Mouse (Mus musculus): Measurements from ENCODE around the gene Ccnb2. TPM values are rescaled to one million over a fixed set of nuclear protein-coding genes. Genes with fewer than 3 reads are reported as not detected.
A peak's percentile ranks its signal among the peaks of the same experiment; 100 is the strongest.

The Ccnb2 gene
- total and polyA plus RNA-seq, 3 experiments, result 77.8 to 120 (median 117) TPM

GRCm38 (mm10) chr9:70416412-70416811 lies 4.9 kb downstream of the Ccnb2 start:
- TF ChIP-seq CTCF (IDR thresholded peaks at IDR 0.05; ENCODE audit: low read depth, low read length), result peak; percentile 82
- no peak for TF ChIP-seq GATA2 (IDR thresholded peaks at IDR 0.05; ENCODE audit: borderline replicate concordance, low read depth, low read length)

GRCm38 (mm10) chr9:70413038-70413437 lies 8.3 kb downstream of the Ccnb2 start:
- ATAC-seq (ENCODE audit: extremely low read depth, insufficient number of reproducible peaks, low FRiP score, poor library complexity, severe bottlenecking) (no peak), DNase-seq (ENCODE audit: low spot score) (no peak)
- peaks cover 95% of the 10 kb centered on the region for H3K36me3 ChIP-seq (replicated peaks)
- H3K4me1 ChIP-seq (ENCODE audit: insufficient read depth, low read depth, low read length), result no peaks in the 10 kb centered on the region; the same call in 1 of the 2 replicates
- TF ChIP-seq GATA1 (IDR thresholded peaks at IDR 0.05; ENCODE audit: borderline replicate concordance, low read length) (no peak), TAL1 (conservative IDR thresholded peaks at IDR 0.05; ENCODE audit: low read depth, low read length) (no peak), POLR2AphosphoS5 (IDR thresholded peaks at IDR 0.05; ENCODE audit: insufficient replicate concordance, low read depth, low read length) (no peak), CTCF (IDR thresholded peaks at IDR 0.05; ENCODE audit: low read depth, low read length) (no peak), GATA2 (IDR thresholded peaks at IDR 0.05; ENCODE audit: borderline replicate concordance, low read depth, low read length) (no peak)
- H3K27me3 ChIP-seq (ENCODE audit: insufficient read depth, low read length), result no peaks in the 10 kb centered on the region
- H3K9me3 ChIP-seq (replicated peaks), result 0 out of 2 replicates have a peak, but pooled peaks cover 2% of the 10 kb centered on the region
- no peak overlapping the region for H3K4me3 ChIP-seq (ENCODE audit: low read depth, low read length)

More at GRCm38 (mm10) chr9:70416412-70416811, 4.9 kb downstream of the Ccnb2 start:
- ATAC-seq (ENCODE audit: extremely low read depth, insufficient number of reproducible peaks, low FRiP score, poor library complexity, severe bottlenecking), result no peak
- Histone ChIP-seq H3K27me3 (ENCODE audit: insufficient read depth, low read length) (no peaks in the 10 kb centered on the region), H3K36me3 (replicated peaks) (peaks cover 74% of the 10 kb centered on the region), H3K4me1 (ENCODE audit: insufficient read depth, low read depth, low read length) (peaks cover 3% of the 10 kb centered on the region; the same call in 1 of the 2 replicates), H3K4me3 (ENCODE audit: low read depth, low read length) (no peak overlapping the region), H3K9me3 (replicated peaks) (no peaks in the 10 kb centered on the region)
- no peak for DNase-seq (ENCODE audit: low spot score)

GRCm38 (mm10) chr9:70410668-70411067 lies 10.7 kb downstream of the Ccnb2 start:
- H3K36me3 ChIP-seq (replicated peaks), result peaks cover 89% of the 10 kb centered on the region

GRCm38 (mm10) chr9:70409743-70410142 lies 11.6 kb downstream of the Ccnb2 start:
- H3K9me3 ChIP-seq (replicated peaks), result 0 out of 2 replicates have a peak, but pooled peaks cover 2% of the 10 kb centered on the region
- DNase-seq (ENCODE audit: low spot score) (no peak), ATAC-seq (ENCODE audit: extremely low read depth, insufficient number of reproducible peaks, low FRiP score, poor library complexity, severe bottlenecking) (no peak)
- TF ChIP-seq CTCF (IDR thresholded peaks at IDR 0.05; ENCODE audit: low read depth, low read length) (no peak), TAL1 (conservative IDR thresholded peaks at IDR 0.05; ENCODE audit: low read depth, low read length) (no peak), GATA2 (IDR thresholded peaks at IDR 0.05; ENCODE audit: borderline replicate concordance, low read depth, low read length) (no peak), GATA1 (IDR thresholded peaks at IDR 0.05; ENCODE audit: borderline replicate concordance, low read length) (no peak), POLR2AphosphoS5 (IDR thresholded peaks at IDR 0.05; ENCODE audit: insufficient replicate concordance, low read depth, low read length) (no peak)
- no peaks in the 10 kb centered on the region for H3K4me1 ChIP-seq (ENCODE audit: insufficient read depth, low read depth, low read length)
- H3K36me3 ChIP-seq (replicated peaks), result peaks cover 80% of the 10 kb centered on the region
- H3K27me3 ChIP-seq (ENCODE audit: insufficient read depth, low read length), result no peaks in the 10 kb centered on the region
- no peak overlapping the region for H3K4me3 ChIP-seq (ENCODE audit: low read depth, low read length)

More at GRCm38 (mm10) chr9:70410668-70411067, 10.7 kb downstream of the Ccnb2 start:
- 0 out of 2 replicates have a peak, but pooled peaks cover 2% of the 10 kb centered on the region for H3K9me3 ChIP-seq (replicated peaks)
- TF ChIP-seq TAL1 (conservative IDR thresholded peaks at IDR 0.05; ENCODE audit: low read depth, low read length), result no peak
- no peak for TF ChIP-seq CTCF (IDR thresholded peaks at IDR 0.05; ENCODE audit: low read depth, low read length)
- no peak for TF ChIP-seq GATA2 (IDR thresholded peaks at IDR 0.05; ENCODE audit: borderline replicate concordance, low read depth, low read length)
- TF ChIP-seq POLR2AphosphoS5 (IDR thresholded peaks at IDR 0.05; ENCODE audit: insufficient replicate concordance, low read depth, low read length), result no peak
- no peak for TF ChIP-seq GATA1 (IDR thresholded peaks at IDR 0.05; ENCODE audit: borderline replicate concordance, low read length)
- ATAC-seq (ENCODE audit: extremely low read depth, insufficient number of reproducible peaks, low FRiP score, poor library complexity, severe bottlenecking), result no peak
- H3K27me3 ChIP-seq (ENCODE audit: insufficient read depth, low read length), result no peaks in the 10 kb centered on the region
- no peaks in the 10 kb centered on the region; the same call in 1 of the 2 replicates for H3K4me1 ChIP-seq (ENCODE audit: insufficient read depth, low read depth, low read length)
- DNase-seq (ENCODE audit: low spot score), result no peak
- no peak overlapping the region for H3K4me3 ChIP-seq (ENCODE audit: low read depth, low read length)

- TF ChIP-seq TAL1 (conservative IDR thresholded peaks at IDR 0.05; ENCODE audit: low read depth, low read length), result no peak
- no peak; the same call in 1 of the 2 replicates for TF ChIP-seq CTCF (IDR thresholded peaks at IDR 0.05; ENCODE audit: low read depth, low read length)
- TF ChIP-seq GATA1 (IDR thresholded peaks at IDR 0.05; ENCODE audit: borderline replicate concordance, low read length), result no peak
- peaks cover 71% of the 10 kb centered on the region for H3K36me3 ChIP-seq (replicated peaks)
- ATAC-seq (ENCODE audit: extremely low read depth, insufficient number of reproducible peaks, low FRiP score, poor library complexity, severe bottlenecking), result no peak
- peaks cover 5% of the 10 kb centered on the region for H3K27me3 ChIP-seq (ENCODE audit: insufficient read depth, low read length)
- no peak for DNase-seq (ENCODE audit: low spot score)
- no peaks in the 10 kb centered on the region for H3K4me1 ChIP-seq (ENCODE audit: insufficient read depth, low read depth, low read length)
- H3K9me3 ChIP-seq (replicated peaks), result 0 out of 2 replicates have a peak, but pooled peaks cover 2% of the 10 kb centered on the region
- H3K4me3 ChIP-seq (ENCODE audit: low read depth, low read length), result no peak overlapping the region
Measured at GRCm38 (mm10) chr9:70408791-70409190, 12.6 kb downstream of the Ccnb2 start.

- DNase-seq (ENCODE audit: low spot score), result no peak
- H3K9me3 ChIP-seq (replicated peaks), result 0 out of 2 replicates have a peak, but pooled peaks cover 2% of the 10 kb centered on the region
- TF ChIP-seq CTCF (IDR thresholded peaks at IDR 0.05; ENCODE audit: low read depth, low read length) (no peak), POLR2AphosphoS5 (IDR thresholded peaks at IDR 0.05; ENCODE audit: insufficient replicate concordance, low read depth, low read length) (no peak), GATA1 (IDR thresholded peaks at IDR 0.05; ENCODE audit: borderline replicate concordance, low read length) (no peak), TAL1 (conservative IDR thresholded peaks at IDR 0.05; ENCODE audit: low read depth, low read length) (no peak), GATA2 (IDR thresholded peaks at IDR 0.05; ENCODE audit: borderline replicate concordance, low read depth, low read length) (no peak)
- no peak for ATAC-seq (ENCODE audit: extremely low read depth, insufficient number of reproducible peaks, low FRiP score, poor library complexity, severe bottlenecking)
- no peaks in the 10 kb centered on the region for H3K4me1 ChIP-seq (ENCODE audit: insufficient read depth, low read depth, low read length)
- H3K27me3 ChIP-seq (ENCODE audit: insufficient read depth, low read length), result peaks cover 15% of the 10 kb centered on the region
- no peak overlapping the region for H3K4me3 ChIP-seq (ENCODE audit: low read depth, low read length)
- H3K36me3 ChIP-seq (replicated peaks), result peaks cover 50% of the 10 kb centered on the region
Measured at GRCm38 (mm10) chr9:70406596-70406995, 14.8 kb downstream of the Ccnb2 start.
